Mouse (Mus musculus) megakaryocyte, adult 5-6 weeks (primary cell): ENCODE data around the gene Smarca4. TPM values are rescaled to one million over a fixed set of nuclear protein-coding genes. Genes with fewer than 3 reads are reported as not detected.

ENCODE experiments used
- ATAC-seq: 2 replicates; pipeline ENCODE4 v1.8.0; 2016; ENCODE audit warnings: mild to moderate bottlenecking, inconsistent platforms; ENCODE audit not compliant: poor library complexity, severe bottlenecking
- total RNA-seq, 2 experiments: library from RNA; stranded (forward) in 1 of 2; stranded (reverse) in 1 of 2; fragments of 153-499, 151-499 nt in 1 of 2; fragments of 221-1000, 200-1000 nt in 1 of 2; gene quantifications; 2 replicates each; pipeline versions ENCODE4 v1.2.3 to v1.2.4; 2015 to 2017

The Smarca4 gene
- total RNA-seq, 2 experiments from 2014 or later, result 43.5 to 46.0 TPM

DNA sequence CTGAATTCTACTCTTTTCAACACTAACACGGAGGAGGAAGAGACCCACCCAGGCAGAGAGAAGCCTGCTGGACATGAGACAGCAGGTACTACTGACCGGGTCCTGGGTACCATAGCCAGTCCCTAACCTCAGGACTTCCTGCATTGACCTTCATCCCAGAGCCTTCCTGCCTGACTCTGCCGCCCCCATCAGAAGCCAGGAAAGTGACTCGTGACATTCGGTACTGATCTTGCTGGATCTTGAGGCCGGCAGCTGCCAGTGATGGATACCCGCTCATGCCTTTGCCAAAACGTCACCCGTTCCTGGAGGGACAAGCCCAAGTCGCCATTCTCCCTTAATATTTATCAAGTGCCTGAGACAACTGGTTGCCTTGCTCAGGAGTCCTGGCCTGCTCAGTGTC lies 132.5 kb downstream of the Smarca4 start:
- ATAC-seq, result no peak

DNA sequence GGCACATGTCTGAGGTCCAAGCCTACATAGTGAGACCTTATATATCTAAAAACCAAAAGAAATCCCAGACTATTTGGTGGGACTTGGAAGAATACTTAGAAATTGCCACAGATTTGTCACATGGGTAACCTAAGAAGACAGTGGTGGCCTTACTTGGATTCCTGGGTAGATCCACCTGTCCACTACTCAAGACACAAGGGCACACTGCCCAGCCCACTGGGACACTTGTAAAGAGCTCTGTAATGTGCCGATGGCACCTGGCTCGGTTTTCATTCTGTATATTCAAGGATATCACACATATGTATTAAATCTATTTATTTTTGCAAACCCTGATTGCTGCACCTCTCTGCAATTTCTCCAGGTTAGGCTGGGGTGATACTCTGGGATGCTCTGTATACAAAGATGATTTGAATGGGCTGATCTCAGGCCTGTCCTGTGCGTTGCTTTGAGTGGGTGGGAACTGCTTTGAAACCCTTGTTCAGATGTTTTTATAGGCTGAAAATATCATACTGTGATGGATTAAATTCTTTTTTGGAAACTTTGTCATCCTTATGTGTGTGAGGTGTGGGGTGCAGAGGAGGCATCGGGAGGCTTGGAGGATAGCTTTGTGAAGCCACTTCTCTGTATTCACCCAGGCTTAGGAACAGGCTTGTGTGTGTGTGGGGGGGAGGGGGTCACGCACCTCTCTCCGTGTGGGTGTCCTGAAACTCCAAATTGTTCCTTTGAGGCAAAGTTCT lies 133.6 kb downstream of the Smarca4 start:
- ATAC-seq, result no peak

DNA sequence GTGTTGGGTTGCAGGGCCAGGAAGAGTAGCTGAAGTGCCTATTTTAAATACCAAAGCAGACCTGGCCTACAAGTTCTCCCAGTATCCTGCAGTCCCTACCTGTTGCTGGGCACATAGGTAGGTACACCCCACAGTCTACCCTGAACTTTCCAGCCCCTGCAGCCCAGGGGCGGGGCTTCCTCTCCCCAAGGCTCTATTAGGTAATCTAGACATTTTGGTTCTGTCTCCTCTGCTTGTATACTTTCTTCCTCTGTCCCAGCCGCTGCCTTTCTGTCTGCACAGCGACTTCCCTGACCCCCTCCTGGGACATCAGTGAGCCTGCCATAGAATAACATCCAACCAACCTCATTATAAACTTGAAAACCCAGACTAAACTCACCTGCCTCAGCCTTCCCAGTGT lies 134.4 kb downstream of the Smarca4 start:
- ATAC-seq, result no peak

DNA sequence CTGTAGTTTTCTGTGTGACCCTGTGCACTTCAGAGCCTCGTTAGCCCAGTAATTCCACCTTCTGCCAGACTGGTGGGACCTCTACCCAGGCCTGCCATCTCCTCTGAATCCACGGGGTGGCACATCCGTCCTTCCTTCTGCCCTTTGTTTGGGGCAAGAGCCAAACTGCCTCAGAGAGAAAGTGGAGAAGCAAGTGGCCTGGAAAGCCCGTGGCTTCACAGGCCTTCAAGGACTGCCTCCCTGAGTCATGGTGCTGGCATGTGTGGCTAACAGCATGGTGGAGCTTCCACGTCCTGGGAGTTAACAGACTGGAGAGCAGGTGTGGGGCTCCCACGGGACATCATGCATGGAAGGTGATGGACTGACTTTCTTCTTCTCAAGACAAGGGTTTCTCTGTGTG lies 135.4 kb downstream of the Smarca4 start:
- ATAC-seq, result no peak

DNA sequence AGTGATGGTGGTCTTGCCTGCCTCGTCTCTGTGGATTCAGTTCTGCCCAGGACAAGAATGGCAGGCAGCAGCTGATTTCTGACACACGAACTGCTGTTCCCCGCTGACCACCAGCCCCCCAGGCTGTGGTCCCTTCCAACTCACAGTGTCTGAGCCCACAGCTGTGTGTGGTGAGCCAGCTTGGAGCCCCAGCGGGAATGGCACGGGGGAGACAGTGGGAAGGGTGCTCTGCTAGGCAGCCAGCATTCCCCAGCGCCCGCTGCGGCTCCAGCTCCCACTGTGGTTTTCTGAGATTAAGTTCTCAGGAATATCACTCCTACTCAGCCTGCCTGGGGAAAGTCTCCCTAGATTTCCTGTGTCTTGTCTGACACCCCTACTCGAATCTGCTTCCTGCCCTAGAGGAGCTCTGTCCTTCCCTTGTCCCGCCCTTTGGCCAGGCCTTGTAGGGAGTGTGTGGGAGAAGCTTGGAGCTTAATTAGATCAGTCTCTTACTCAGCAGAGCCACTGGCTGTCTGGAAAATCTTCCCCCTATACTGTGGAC lies 136.4 kb downstream of the Smarca4 start:
- no peak for ATAC-seq

Other genes starting within 250 kb of the Smarca4 start
- gene Ilf3, start 248.3 kb upstream of the Smarca4 start, total RNA-seq (2015), result 21.7 and 22.9 TPM in 2 replicates
- gene Ilf3, start 248.3 kb upstream of the Smarca4 start, total RNA-seq (2017), result 42.0 and 42.5 TPM in 2 replicates
- 5.4 and 11.8 TPM in 2 replicates for gene Qtrt1, start 204.3 kb upstream of the Smarca4 start, total RNA-seq (2015)
- 6.7 and 9.8 TPM in 2 replicates for gene Qtrt1, start 204.3 kb upstream of the Smarca4 start, total RNA-seq (2017)
- gene Dnm2, start 191.3 kb upstream of the Smarca4 start, total RNA-seq (2015), result 94.9 and 101 TPM in 2 replicates
- gene Dnm2, start 191.3 kb upstream of the Smarca4 start, total RNA-seq (2017), result 131 and 144 TPM in 2 replicates
- gene Tmed1, start 105.9 kb upstream of the Smarca4 start, total RNA-seq (2015), result 5.4 and 6.2 TPM in 2 replicates
- 8.7 and 9.3 TPM in 2 replicates for gene Tmed1, start 105.9 kb upstream of the Smarca4 start, total RNA-seq (2017)
- 179 and 187 TPM in 2 replicates for gene AB124611, start 90.0 kb upstream of the Smarca4 start, total RNA-seq (2015)
- gene AB124611, start 90.0 kb upstream of the Smarca4 start, total RNA-seq (2017), result 290 and 296 TPM in 2 replicates
- gene Carm1, start 69.3 kb upstream of the Smarca4 start, total RNA-seq (2015), result 19.1 and 26.3 TPM in 2 replicates
- 8.5 and 14.1 TPM in 2 replicates for gene Carm1, start 69.3 kb upstream of the Smarca4 start, total RNA-seq (2017)
- 20.5 and 22.2 TPM in 2 replicates for gene Timm29, start 23.4 kb upstream of the Smarca4 start, total RNA-seq (2015)
- 21.3 and 22.3 TPM in 2 replicates for gene Timm29, start 23.4 kb upstream of the Smarca4 start, total RNA-seq (2017)
- 5.2 and 5.4 TPM in 2 replicates for gene Yipf2, start 23.3 kb upstream of the Smarca4 start, total RNA-seq (2015)
- 5.9 and 8.7 TPM in 2 replicates for gene Yipf2, start 23.3 kb upstream of the Smarca4 start, total RNA-seq (2017)
- 23.8 and 25.6 TPM in 2 replicates for gene Ldlr, start 107.3 kb downstream of the Smarca4 start, total RNA-seq (2015)
- gene Ldlr, start 107.3 kb downstream of the Smarca4 start, total RNA-seq (2017), result 50.1 and 51.5 TPM in 2 replicates
- gene Spc24, start 144.1 kb downstream of the Smarca4 start, total RNA-seq (2015), result 49.8 and 57.8 TPM in 2 replicates
- 127 and 156 TPM in 2 replicates for gene Spc24, start 144.1 kb downstream of the Smarca4 start, total RNA-seq (2017)
- 0.73 and 1.2 TPM in 2 replicates for gene Kank2, start 182.6 kb downstream of the Smarca4 start, total RNA-seq (2015)
- gene Kank2, start 182.6 kb downstream of the Smarca4 start, total RNA-seq (2017), result 0.49 and 1.1 TPM in 2 replicates
- gene Angptl8, start 219.3 kb downstream of the Smarca4 start, total RNA-seq (2015), result 1.6 and 2.0 TPM in 2 replicates
- 3.3 TPM in 1 of 2 replicates, not detected in the other for gene Angptl8, start 219.3 kb downstream of the Smarca4 start, total RNA-seq (2017)
- 2.3 and 2.6 TPM in 2 replicates for gene Dock6, start 236.5 kb downstream of the Smarca4 start, total RNA-seq (2015)
- gene Dock6, start 236.5 kb downstream of the Smarca4 start, total RNA-seq (2017), result 1.3 and 1.5 TPM in 2 replicates